Mouse (Mus musculus) megakaryocyte, adult 5-6 weeks (primary cell): Measurements from ENCODE around the gene Dcaf8. TPM values are rescaled to one million over a fixed set of nuclear protein-coding genes. Genes with fewer than 3 reads are reported as not detected.
A peak's percentile ranks its signal among the peaks of the same experiment; 100 is the strongest.

Experiments used
- ATAC-seq: 2 replicates; pipeline ENCODE4 v1.8.0; 2016; ENCODE audit warnings: mild to moderate bottlenecking, inconsistent platforms; ENCODE audit not compliant: poor library complexity, severe bottlenecking
- total RNA-seq, 2 experiments: library from RNA; stranded (forward) in 1 of 2; stranded (reverse) in 1 of 2; fragments of 153-499, 151-499 nt in 1 of 2; fragments of 221-1000, 200-1000 nt in 1 of 2; gene quantifications; 2 replicates each; pipeline versions ENCODE4 v1.2.3 to v1.2.4; 2015 to 2017

The Dcaf8 gene
- total RNA-seq (2015), result 18.9 and 19.4 TPM in 2 replicates
- total RNA-seq (2017), result 63.9 and 71.6 TPM in 2 replicates

GRCm38 (mm10) chr1:172147835-172148278 is at the start of gene Dcaf8:
Gene Dcaf8 (plus strand): TSS chr1:172148084.
- peak; percentile 95 for ATAC-seq

- ATAC-seq, result no peak
Measured at GRCm38 (mm10) chr1:172099325-172100033, 48.4 kb upstream of the Dcaf8 start.

- ATAC-seq, result no peak
Measured at GRCm38 (mm10) chr1:172103619-172104018, 44.3 kb upstream of the Dcaf8 start.

GRCm38 (mm10) chr1:172105101-172105500 is 42.8 kb upstream of the Dcaf8 start:
- ATAC-seq, result no peak

GRCm38 (mm10) chr1:172107777-172108477 is 40.0 kb upstream of the Dcaf8 start:
- no peak for ATAC-seq

DNA sequence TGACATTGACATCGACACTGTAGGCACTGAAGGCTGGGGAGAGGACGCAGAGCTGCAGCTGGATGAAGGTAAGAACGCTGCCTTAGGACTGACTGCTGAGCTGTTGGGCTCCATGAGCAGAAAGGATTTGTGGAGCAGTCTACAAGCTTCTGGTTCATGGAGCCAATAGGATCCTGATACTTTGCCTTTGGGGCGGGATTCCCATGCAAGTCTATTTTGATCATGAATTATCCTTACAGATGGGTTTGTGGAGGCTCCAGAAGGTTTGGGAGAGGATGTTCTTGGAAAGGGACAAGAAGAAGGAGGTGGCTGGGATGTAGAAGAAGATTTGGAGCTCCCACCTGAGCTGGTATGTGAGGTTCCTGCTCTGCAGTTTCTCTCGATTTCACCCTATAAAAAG is 30.9 kb upstream of the Dcaf8 start:
- ATAC-seq, result no peak

GRCm38 (mm10) chr1:172119100-172119499 is 28.8 kb upstream of the Dcaf8 start:
- ATAC-seq, result no peak

- ATAC-seq, result peak; percentile 66
Measured at GRCm38 (mm10) chr1:172119720-172120119, 28.2 kb upstream of the Dcaf8 start.

GRCm38 (mm10) chr1:172122671-172123070 is 25.2 kb upstream of the Dcaf8 start:
- ATAC-seq, result no peak

DNA sequence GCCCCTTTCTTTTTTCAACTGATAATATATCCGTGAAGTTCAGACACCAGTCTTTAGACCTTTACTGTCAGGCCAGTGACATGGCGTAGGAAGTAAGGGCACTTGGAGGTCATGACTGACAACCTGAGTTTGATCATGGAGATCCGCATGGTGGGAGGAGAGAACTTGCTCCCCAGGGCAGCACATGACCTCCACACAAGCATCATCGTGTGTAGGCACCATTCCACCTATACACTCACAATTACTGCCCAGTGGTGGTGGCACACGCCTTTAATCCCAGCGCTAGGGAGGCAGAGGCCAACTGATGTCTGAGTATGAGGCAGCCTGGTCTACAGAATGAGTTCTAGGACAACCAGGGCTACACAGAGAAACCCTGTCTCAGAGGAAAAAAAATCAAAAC is 23.3 kb upstream of the Dcaf8 start:
- ATAC-seq, result no peak

- ATAC-seq, result peak; percentile 99
Measured at GRCm38 (mm10) chr1:172126376-172127347, 21.2 kb upstream of the Dcaf8 start, which contains the start of gene Pex19. Gene Pex19 (plus strand): TSS chr1:172126755.

DNA sequence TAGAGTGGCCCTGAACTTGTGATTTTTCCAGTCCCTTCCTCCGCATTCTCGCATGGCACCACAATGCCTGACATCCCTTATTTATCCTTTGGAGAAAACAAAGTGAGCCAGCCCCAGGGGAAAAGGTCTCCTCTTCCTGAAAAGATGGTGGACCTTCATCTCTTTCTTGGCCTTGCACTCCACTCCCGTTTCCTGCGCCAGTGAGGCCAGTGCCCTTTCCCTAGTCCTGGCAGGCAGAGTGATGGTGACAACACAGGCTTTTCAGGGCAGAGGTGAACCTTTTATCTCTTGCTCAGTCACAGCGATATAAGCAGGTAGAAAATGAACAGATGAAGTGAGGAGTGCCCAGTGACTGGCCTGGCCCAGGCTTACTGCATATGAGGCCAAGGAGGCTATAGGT is 20.4 kb upstream of the Dcaf8 start:
- ATAC-seq, result no peak

DNA sequence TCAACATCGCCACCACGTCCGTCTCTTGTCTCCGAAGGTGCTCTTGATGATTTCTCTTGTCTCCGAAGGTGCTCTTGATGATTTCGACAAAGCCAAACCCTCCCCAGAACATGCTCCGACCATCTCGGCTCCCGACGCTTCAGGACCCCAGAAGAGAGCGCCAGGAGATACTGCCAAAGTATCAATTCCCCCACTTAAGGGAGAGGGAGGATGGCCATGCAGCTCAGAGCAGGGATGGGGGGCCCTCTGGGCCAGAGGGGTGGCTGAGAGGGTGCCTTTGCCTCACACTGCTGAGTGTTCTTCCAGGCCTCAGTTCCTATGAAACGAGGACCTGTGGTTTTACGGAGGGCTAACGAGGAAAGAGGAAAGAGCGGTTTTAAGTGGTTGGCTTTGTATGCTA is 19.3 kb upstream of the Dcaf8 start:
- no peak for ATAC-seq

DNA sequence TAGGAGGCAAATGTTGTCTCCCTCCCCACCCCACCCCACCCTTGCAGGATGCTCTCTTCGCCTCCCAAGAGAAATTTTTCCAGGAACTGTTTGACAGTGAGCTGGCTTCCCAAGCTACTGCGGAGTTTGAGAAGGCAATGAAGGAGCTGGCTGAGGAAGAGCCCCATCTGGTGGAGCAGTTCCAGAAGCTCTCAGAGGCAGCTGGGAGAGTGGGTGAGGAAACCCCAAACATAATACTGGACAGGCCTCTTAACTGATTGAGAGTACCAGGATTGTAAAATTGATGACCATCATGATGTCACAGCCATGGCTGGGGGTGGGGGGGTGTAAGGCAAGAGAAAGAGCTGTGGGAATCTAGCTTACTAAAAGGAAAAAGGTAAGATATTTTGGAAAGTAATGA is 18.8 kb upstream of the Dcaf8 start:
- ATAC-seq, result no peak

DNA sequence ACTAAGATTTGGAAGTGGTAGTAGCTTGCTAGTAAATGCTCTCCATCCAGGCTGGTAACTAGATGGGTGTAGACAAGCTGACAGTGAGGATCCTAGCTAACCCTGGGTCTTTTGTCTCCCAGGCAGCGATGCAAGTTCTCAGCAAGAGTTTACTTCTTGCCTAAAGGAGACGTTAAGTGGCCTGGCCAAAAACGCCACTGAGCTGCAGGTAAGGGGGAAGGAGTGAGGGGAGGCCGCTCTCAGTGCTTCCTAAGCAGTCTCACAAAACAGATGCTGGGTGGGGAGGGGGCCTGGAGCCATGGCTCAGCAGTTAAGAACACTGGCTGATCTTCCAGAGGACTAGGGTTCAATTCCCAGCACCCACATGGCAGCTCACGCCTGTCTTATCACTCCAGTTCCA is 18.1 kb upstream of the Dcaf8 start:
- no peak for ATAC-seq

GRCm38 (mm10) chr1:172132319-172132718 is 15.6 kb upstream of the Dcaf8 start:
- no peak for ATAC-seq

DNA sequence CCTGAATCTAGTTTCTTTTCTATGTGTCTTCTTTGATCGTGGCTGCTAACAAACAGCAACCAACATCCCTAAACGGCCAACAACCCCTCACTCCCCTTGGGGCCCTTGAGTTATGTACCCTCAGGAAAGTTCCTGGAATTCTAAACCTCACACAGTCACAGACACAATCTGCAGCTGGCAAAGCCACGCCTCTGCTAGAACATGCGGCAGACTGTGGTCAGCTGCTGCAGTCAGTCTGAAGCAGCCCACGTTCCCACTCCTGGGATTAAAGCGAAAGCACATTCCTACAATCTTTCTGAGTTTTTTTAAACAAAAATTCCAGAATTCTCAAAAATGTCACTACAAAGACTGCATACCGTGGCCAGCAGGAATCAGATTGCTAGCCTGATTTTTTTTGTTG is 14.3 kb upstream of the Dcaf8 start:
- no peak for ATAC-seq

DNA sequence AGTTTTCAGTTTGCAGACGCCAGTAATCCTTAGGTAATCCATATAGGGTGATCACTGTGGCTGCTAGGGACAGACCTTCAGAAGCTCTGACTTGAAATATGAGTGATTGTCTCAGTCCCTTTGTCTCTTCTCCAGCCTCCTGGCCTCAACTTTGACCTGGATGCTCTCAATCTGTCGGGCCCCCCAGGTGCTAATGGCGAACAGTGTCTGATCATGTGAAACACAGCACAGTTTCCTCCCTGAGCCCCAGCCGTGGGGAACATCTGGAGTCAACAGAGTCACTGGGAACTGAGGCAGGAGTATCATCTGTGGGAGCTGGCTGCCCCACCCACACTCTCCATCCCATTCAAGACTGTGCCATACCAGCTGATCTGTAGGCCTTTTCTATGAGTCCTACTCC is 13.8 kb upstream of the Dcaf8 start:
- no peak for ATAC-seq

DNA sequence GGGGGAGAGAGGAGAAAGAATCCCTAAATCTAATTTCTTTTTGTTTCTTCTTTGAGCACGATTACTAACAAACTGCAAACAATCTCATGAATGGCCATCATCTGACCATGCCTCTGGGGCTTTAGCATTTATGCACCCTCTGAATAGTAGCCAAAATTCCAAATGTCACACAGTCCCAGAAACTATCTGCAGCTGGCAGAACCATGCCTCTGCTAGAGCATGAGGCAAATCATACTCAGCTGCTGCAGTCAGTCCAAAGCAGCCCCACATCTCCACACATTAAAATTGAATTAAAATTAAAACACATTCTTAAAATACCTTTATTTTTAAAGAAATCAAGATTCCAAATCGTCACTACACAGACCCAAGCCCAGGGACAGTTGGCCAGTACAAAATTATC is 7.7 kb upstream of the Dcaf8 start:
- ATAC-seq, result no peak

- no peak for ATAC-seq
Measured at GRCm38 (mm10) chr1:172140825-172141224, 7.1 kb upstream of the Dcaf8 start.

- no peak for ATAC-seq
Measured at GRCm38 (mm10) chr1:172141529-172141928, 6.4 kb upstream of the Dcaf8 start.
